Mouse (Mus musculus): ENCODE measurements around the gene Abcc8. TPM values are rescaled to one million over a fixed set of nuclear protein-coding genes. Genes with fewer than 3 reads are reported as not detected.

Abcc8 gene
- polyA plus RNA-seq (2012; ENCODE audit: insufficient read depth, low replicate concordance) = not detected in 2 replicates

GRCm38 (mm10) chr7:46179431-46180275, at the start of gene Abcc8:
Gene Abcc8 (minus strand): TSS chr7:46180033.
- Histone ChIP-seq H3K36me3 (replicated peaks; ENCODE audit: low read length) (no peaks in the 10 kb centered on the region), H3K4me1 (peaks cover 8% of the 10 kb centered on the region; the same call in 1 of the 2 replicates), H3K4me3 (replicated peaks) (peak within 1 kb of the TSS; percentile 62), H3K9me3 (peaks cover 29% of the 10 kb centered on the region), H3K27me3 (replicated peaks) (peaks cover 83% of the 10 kb centered on the region)
- TF ChIP-seq FLI1 (IDR thresholded peaks at IDR 0.05; ENCODE audit: low read length) = no peak
- TF ChIP-seq GATA1 (IDR thresholded peaks at IDR 0.05; ENCODE audit: borderline replicate concordance, low read length) = no peak

DNA sequence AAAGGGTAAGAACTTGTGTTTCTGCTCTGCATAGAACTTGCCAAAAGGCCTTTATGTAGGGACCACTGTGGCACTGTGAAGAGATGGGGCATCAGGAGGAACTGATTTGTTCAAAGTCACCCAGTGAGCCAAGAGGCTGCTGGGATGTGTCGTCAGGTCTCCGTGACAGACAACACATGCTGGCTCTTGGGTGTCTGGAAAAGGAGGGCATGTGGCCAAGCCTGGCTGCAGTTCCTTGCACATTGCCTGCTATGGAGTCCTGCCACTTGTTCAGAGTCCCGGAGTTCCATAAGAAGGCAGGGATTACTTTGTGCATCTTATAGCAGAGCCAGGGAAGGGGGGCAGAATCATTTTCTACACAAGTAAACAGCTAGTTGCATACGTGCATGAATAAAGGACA, 47.1 kb upstream of the Abcc8 start:
- Histone ChIP-seq H3K27me3 (replicated peaks) (peaks cover 58% of the 10 kb centered on the region), H3K36me3 (replicated peaks; ENCODE audit: low read length) (no peaks in the 10 kb centered on the region), H3K4me3 (replicated peaks) (no peak overlapping the region), H3K9me3 (no peaks in the 10 kb centered on the region), H3K4me1 (no peaks in the 10 kb centered on the region)
- no peak for TF ChIP-seq FLI1 (IDR thresholded peaks at IDR 0.05; ENCODE audit: low read length)
- TF ChIP-seq GATA1 (IDR thresholded peaks at IDR 0.05; ENCODE audit: borderline replicate concordance, low read length) = no peak

DNA sequence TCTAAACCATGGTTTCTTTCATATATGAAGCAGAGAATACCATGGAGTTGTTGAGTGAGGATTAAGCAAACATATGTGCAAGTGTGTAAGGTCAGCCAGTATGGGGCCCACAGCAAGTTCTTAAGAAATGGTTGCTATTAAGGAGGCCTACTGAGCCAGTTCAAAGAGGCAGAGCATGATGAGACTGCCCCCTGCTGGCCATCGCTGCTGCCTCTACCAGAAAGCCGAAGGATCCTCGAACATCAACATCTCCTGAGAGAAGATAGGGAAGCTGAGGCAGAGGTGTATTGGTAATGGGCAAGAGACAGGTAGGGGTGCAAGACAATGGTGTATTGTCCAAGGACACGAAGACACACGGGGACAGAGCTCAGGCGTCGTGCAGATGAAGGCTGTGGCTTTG, 46.4 kb upstream of the Abcc8 start:
- no peaks in the 10 kb centered on the region for H3K4me1 ChIP-seq
- H3K9me3 ChIP-seq = no peaks in the 10 kb centered on the region
- peaks cover 60% of the 10 kb centered on the region for H3K27me3 ChIP-seq (replicated peaks)
- TF ChIP-seq GATA1 (IDR thresholded peaks at IDR 0.05; ENCODE audit: borderline replicate concordance, low read length) (no peak), FLI1 (IDR thresholded peaks at IDR 0.05; ENCODE audit: low read length) (no peak)
- H3K36me3 ChIP-seq (replicated peaks; ENCODE audit: low read length) = no peaks in the 10 kb centered on the region
- no peak overlapping the region for H3K4me3 ChIP-seq (replicated peaks)

DNA sequence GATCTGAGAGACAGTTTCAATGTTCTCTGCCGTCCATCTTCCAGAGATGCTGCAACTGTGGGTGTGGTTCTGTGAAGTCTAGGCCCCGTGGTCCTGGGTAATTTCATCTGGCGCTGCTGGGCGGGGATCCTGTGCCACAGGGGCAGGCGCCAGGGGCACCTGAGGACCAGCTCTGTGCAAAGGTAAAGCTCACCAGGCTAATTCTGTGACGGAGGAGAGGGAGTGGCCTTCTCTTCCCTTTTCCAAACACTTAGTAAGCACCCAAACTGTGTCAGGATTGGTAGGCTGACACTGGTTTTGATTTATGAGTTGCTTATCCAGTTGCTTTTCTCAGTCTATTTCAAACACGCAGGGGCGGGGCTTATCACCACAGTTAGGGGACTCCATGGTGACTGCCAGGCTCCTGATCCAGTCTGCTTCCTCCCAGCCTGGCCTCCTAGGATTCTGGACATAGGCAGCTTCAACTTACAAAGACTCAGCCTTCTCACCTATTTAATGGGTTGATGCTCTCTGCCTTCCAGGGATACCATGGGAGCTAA, 40.8 kb upstream of the Abcc8 start:
- H3K36me3 ChIP-seq (replicated peaks; ENCODE audit: low read length) = no peaks in the 10 kb centered on the region
- no peak for TF ChIP-seq GATA1 (IDR thresholded peaks at IDR 0.05; ENCODE audit: borderline replicate concordance, low read length)
- no peak for TF ChIP-seq FLI1 (IDR thresholded peaks at IDR 0.05; ENCODE audit: low read length)
- peaks cover 19% of the 10 kb centered on the region for H3K4me1 ChIP-seq
- no peak overlapping the region for H3K4me3 ChIP-seq (replicated peaks)
- H3K27me3 ChIP-seq (replicated peaks) = peaks cover 67% of the 10 kb centered on the region
- H3K9me3 ChIP-seq = no peaks in the 10 kb centered on the region

GRCm38 (mm10) chr7:46218415-46218814, 38.6 kb upstream of the Abcc8 start:
- no peaks in the 10 kb centered on the region for H3K9me3 ChIP-seq
- peaks cover 68% of the 10 kb centered on the region for H3K27me3 ChIP-seq (replicated peaks)
- peaks cover 19% of the 10 kb centered on the region for H3K4me1 ChIP-seq
- peak overlapping the region; percentile 79 for H3K4me3 ChIP-seq (replicated peaks)
- TF ChIP-seq FLI1 (IDR thresholded peaks at IDR 0.05; ENCODE audit: low read length) (no peak), GATA1 (IDR thresholded peaks at IDR 0.05; ENCODE audit: borderline replicate concordance, low read length) (no peak)
- H3K36me3 ChIP-seq (replicated peaks; ENCODE audit: low read length) = no peaks in the 10 kb centered on the region

- peaks cover 70% of the 10 kb centered on the region for H3K27me3 ChIP-seq (replicated peaks)
- TF ChIP-seq GATA1 (IDR thresholded peaks at IDR 0.05; ENCODE audit: borderline replicate concordance, low read length) (no peak), FLI1 (IDR thresholded peaks at IDR 0.05; ENCODE audit: low read length) (no peak)
Measured at GRCm38 (mm10) chr7:46216481-46216880, 36.6 kb upstream of the Abcc8 start.

DNA sequence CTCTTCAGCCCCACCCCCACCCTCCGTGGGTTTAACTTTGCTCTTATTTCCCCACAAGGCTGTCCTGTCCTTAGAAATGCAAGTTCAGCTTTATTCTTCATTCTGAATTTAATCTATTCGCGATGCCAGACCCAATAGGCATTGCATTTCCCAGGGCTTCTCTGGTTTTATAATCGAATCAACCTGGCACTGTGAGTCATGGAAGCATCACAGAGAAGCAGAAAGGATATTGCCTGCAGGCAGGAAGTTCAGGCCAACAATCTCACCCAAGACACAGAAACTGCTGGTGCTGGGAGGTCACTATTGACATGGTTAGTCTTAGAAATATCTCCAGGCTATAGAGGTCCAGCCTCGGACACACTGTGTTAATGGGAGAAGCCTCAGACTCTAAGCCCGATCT, 30.4 kb upstream of the Abcc8 start:
- TF ChIP-seq GATA1 (IDR thresholded peaks at IDR 0.05; ENCODE audit: borderline replicate concordance, low read length) (no peak), FLI1 (IDR thresholded peaks at IDR 0.05; ENCODE audit: low read length) (no peak)
- no peaks in the 10 kb centered on the region for H3K36me3 ChIP-seq (replicated peaks; ENCODE audit: low read length)

More at GRCm38 (mm10) chr7:46216481-46216880, 36.6 kb upstream of the Abcc8 start:
- no peak overlapping the region for H3K4me3 ChIP-seq (replicated peaks)
- peaks cover 19% of the 10 kb centered on the region for H3K4me1 ChIP-seq
- H3K36me3 ChIP-seq (replicated peaks; ENCODE audit: low read length) = no peaks in the 10 kb centered on the region
- no peaks in the 10 kb centered on the region for H3K9me3 ChIP-seq

DNA sequence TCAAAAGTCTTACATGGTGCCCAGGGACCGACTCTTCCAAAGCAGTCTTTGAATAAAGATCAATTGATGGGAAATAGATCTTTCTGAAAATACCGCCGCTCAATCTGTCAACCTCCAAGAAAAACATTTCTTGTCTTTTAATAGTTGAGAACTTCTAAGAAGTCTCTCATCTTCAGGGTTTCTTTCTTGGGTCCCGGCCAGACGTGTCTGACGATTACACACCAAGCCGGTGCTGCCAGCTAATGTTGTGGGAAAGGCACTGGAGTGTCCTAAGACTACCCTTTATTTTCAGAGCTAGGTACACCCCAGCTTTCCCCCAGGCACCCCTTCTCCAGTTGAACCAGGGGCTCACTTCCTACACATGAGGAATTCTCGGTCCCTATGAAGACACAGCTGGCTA, 28.3 kb upstream of the Abcc8 start:
- H3K27me3 ChIP-seq (replicated peaks) = peaks cover 61% of the 10 kb centered on the region
- H3K4me1 ChIP-seq = no peaks in the 10 kb centered on the region
- no peaks in the 10 kb centered on the region for H3K36me3 ChIP-seq (replicated peaks; ENCODE audit: low read length)
- TF ChIP-seq GATA1 (IDR thresholded peaks at IDR 0.05; ENCODE audit: borderline replicate concordance, low read length) (no peak), FLI1 (IDR thresholded peaks at IDR 0.05; ENCODE audit: low read length) (no peak)
- no peak overlapping the region for H3K4me3 ChIP-seq (replicated peaks)
- no peaks in the 10 kb centered on the region for H3K9me3 ChIP-seq

More for the DNA sequence above, 30.4 kb upstream of the Abcc8 start:
- Histone ChIP-seq H3K9me3 (no peaks in the 10 kb centered on the region), H3K27me3 (replicated peaks) (peaks cover 59% of the 10 kb centered on the region), H3K4me3 (replicated peaks) (no peak overlapping the region), H3K4me1 (no peaks in the 10 kb centered on the region)

DNA sequence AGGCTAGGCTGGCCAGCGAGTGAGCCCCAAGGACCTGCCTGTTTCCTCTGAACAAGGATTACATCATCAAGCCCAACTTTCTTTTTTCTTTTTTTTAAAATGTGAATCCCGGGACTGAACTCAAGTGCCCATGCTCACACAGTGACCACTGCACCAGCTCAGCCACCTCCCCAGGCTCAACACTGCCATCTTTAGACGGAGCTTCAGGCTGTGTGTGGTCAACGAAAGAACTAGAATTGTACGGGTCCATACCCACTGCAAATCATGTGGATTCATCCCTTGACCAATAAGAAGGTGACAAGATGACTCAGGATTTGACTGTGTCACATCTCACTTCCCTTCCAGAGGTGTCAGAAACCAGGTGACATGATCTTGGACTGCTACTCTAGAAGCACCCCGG, 24.9 kb upstream of the Abcc8 start:
- Histone ChIP-seq H3K4me1 (0 out of 2 replicates have a peak, but pooled peaks cover 3% of the 10 kb centered on the region), H3K9me3 (no peaks in the 10 kb centered on the region), H3K36me3 (replicated peaks; ENCODE audit: low read length) (no peaks in the 10 kb centered on the region), H3K4me3 (replicated peaks) (no peak overlapping the region), H3K27me3 (replicated peaks) (peaks cover 70% of the 10 kb centered on the region)
- TF ChIP-seq FLI1 (IDR thresholded peaks at IDR 0.05; ENCODE audit: low read length) (no peak), GATA1 (IDR thresholded peaks at IDR 0.05; ENCODE audit: borderline replicate concordance, low read length) (no peak)

- TF ChIP-seq GATA1 (IDR thresholded peaks at IDR 0.05; ENCODE audit: borderline replicate concordance, low read length) (no peak), FLI1 (IDR thresholded peaks at IDR 0.05; ENCODE audit: low read length) (no peak)
- Histone ChIP-seq H3K4me3 (replicated peaks) (no peak overlapping the region), H3K4me1 (0 out of 2 replicates have a peak, but pooled peaks cover 3% of the 10 kb centered on the region), H3K27me3 (replicated peaks) (peaks cover 72% of the 10 kb centered on the region), H3K9me3 (no peaks in the 10 kb centered on the region), H3K36me3 (replicated peaks; ENCODE audit: low read length) (no peaks in the 10 kb centered on the region)
Measured at GRCm38 (mm10) chr7:46204046-46204471, 24.2 kb upstream of the Abcc8 start.

All from megakaryocyte, embryonic 14.5 days (primary cell).